Mouse (Mus musculus): ENCODE data around the gene Ift122.
A peak's percentile ranks its signal among the peaks of the same experiment; 100 is the strongest.

GRCm38 (mm10) chr6:115955169-115955568 is 101.9 kb downstream of the Ift122 start:
- no peak for TF ChIP-seq POLR2A (IDR thresholded peaks at IDR 0.05; ENCODE audit: insufficient read length, low read depth)
- no peak for TF ChIP-seq MAX (IDR thresholded peaks at IDR 0.05; ENCODE audit: low read depth)
- peak in 2 of 3 experiments; percentile 73 to 74 for TF ChIP-seq MYOD1 (IDR thresholded peaks at IDR 0.05; ENCODE audit: control insufficient read depth in 1 of 3, insufficient read length in 2 of 3, low read depth in 2 of 3)
- TF ChIP-seq TCF3 (IDR thresholded peaks at IDR 0.05; ENCODE audit: insufficient read length, low read depth) = no peak

Measured in myocyte (in vitro differentiated cells).